Mouse (Mus musculus) limb, embryonic 15.5 days (tissue): ENCODE data around the gene Wfdc6a. TPM values are rescaled to one million over a fixed set of nuclear protein-coding genes. Genes with fewer than 3 reads are reported as not detected.
"Not testable (repeated sequence)": the region's sequence is repeated elsewhere in the genome, so short reads cannot be mapped to it uniquely, and the experiment has no call there.

Experiments used
- ATAC-seq: fragments of 200-750 bp; cut with Nextera tagmentation; 2 replicates; pipeline ENCODE4 v1.8.0; 2017; ENCODE audit warnings: low read depth, moderate TSS enrichment; ENCODE audit not compliant: insufficient number of reproducible peaks, low FRiP score, low TSS enrichment
- H3K27ac ChIP-seq: fragments of 300-500 bp; sonication (generic); 2 replicates; pipeline ENCODE4 v1.5.1; 2015; ENCODE audit warnings: moderate library complexity, mild to moderate bottlenecking, inconsistent platforms
- H3K27me3 ChIP-seq: fragments of 300-500 bp; sonication (generic); 2 replicates; pipeline ENCODE4 v1.6.1; 2015; ENCODE audit warnings: inconsistent platforms
- H3K36me3 ChIP-seq: fragments of 300-500 bp; sonication (generic); 2 replicates; pipeline ENCODE4 v1.6.1; 2015; ENCODE audit warnings: inconsistent platforms
- H3K4me1 ChIP-seq: fragments of 300-500 bp; sonication (generic); 2 replicates; pipeline ENCODE4 v1.6.1; 2015; ENCODE audit warnings: inconsistent platforms
- H3K4me2 ChIP-seq: fragments of 300-500 bp; sonication (generic); 2 replicates; pipeline ENCODE4 v1.6.1; 2015; ENCODE audit warnings: mild to moderate bottlenecking, inconsistent platforms
- H3K4me3 ChIP-seq: fragments of 300-500 bp; sonication (generic); 2 replicates; pipeline ENCODE4 v1.5.1; 2015; ENCODE audit warnings: mild to moderate bottlenecking, inconsistent platforms
- H3K9ac ChIP-seq: fragments of 300-500 bp; sonication (generic); 2 replicates; pipeline ENCODE4 v1.6.1; 2015; ENCODE audit warnings: inconsistent platforms
- H3K9me3 ChIP-seq: fragments of 300-500 bp; sonication (generic); 2 replicates; pipeline ENCODE4 v1.6.1; 2016; ENCODE audit warnings: inconsistent platforms
- WGBS: fragments of 180-500 bp; shearing (Covaris S2); methylation state at CpG from one replicate; pipeline ENCODE4 v1.1.7; 2015; 5-methylcytosine and 5-hydroxymethylcytosine counted together
- polyA plus RNA-seq: library from polyadenylated mRNA; unstranded; fragments of >200 nt; fragmentation: Nextera tagmentation; extraction: Ambion mirVana; gene quantifications from 2 replicates; pipeline ENCODE4 v1.2.1, GENCODE M21; 2015

The Wfdc6a gene
- 0.19 TPM in 1 of 2 replicates, not detected in the other for polyA plus RNA-seq

DNA sequence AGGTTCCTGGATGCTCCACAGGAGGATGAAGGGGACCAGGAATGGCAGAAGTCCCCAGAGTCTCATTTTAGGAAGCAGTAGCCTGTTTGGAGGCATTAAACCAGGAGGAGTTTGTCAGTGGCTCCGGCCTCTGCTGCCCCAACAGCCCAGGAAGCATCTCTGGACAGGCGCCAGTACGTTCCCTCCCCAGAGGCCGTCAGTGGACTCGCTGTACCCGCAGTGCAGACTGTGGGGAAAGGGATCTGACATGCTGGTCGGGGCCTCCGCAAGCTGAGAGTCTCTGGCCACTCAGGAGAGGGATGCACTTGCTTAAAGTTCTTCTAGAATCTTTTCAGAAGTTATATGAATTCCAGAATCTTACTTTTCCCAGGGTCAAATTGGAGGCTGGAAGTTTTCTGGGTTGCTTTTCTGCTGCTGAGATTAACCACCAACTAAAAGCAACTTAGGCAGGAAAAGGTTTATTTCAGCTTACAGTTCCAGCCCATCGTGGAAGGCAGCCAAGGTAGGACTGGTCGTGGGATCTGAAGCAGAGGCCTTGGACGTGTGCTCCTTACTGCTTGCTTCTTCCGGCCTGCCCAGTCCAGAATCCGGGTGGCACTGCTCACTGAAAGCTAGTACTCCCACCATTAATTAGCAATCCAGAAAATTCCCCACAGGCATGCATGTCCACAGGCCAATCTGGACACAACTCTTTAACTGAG lies at the start of gene Wfdc6a:
TSS of gene Wfdc6a (minus strand) at position 423 of the 701 bp plus-strand sequence.
- not testable (repeated sequence) for H3K27me3 ChIP-seq, H3K9me3 ChIP-seq, H3K4me1 ChIP-seq, H3K36me3 ChIP-seq, ATAC-seq, H3K4me3 ChIP-seq, H3K9ac ChIP-seq, H3K4me2 ChIP-seq, H3K27ac ChIP-seq
- 50% methylated on average over 13 of the region's 13 CpGs for WGBS

- no peaks in the 10 kb centered on the region for H3K36me3 ChIP-seq
- WGBS, result 78% methylated on average over 4 of the region's 4 CpGs
- H3K4me1 ChIP-seq, result no peaks in the 10 kb centered on the region
- no peak overlapping the region for H3K27ac ChIP-seq
- no peaks in the 10 kb centered on the region for H3K9me3 ChIP-seq
- H3K4me3 ChIP-seq, result no peak overlapping the region
- no peak overlapping the region for H3K9ac ChIP-seq
- H3K4me2 ChIP-seq, result no peak overlapping the region
- no peaks in the 10 kb centered on the region for H3K27me3 ChIP-seq
- no peak for ATAC-seq
These were observed 36.5 kb upstream of the Wfdc6a start for GRCm38 (mm10) chr2:164621775-164622174.

GRCm38 (mm10) chr2:164619050-164619449 lies 33.8 kb upstream of the Wfdc6a start:
- no peaks in the 10 kb centered on the region for H3K27me3 ChIP-seq
- H3K9me3 ChIP-seq, result no peaks in the 10 kb centered on the region
- no peaks in the 10 kb centered on the region for H3K36me3 ChIP-seq
- no peaks in the 10 kb centered on the region for H3K4me1 ChIP-seq
- H3K9ac ChIP-seq, result no peak overlapping the region
- 65% methylated on average over 5 of the region's 5 CpGs for WGBS
- H3K4me2 ChIP-seq, result no peak overlapping the region
- H3K4me3 ChIP-seq, result no peak overlapping the region
- no peak overlapping the region for H3K27ac ChIP-seq
- no peak for ATAC-seq

- no peak overlapping the region for H3K9ac ChIP-seq
- H3K4me1 ChIP-seq, result no peaks in the 10 kb centered on the region
- H3K27me3 ChIP-seq, result no peaks in the 10 kb centered on the region
- no peak overlapping the region for H3K27ac ChIP-seq
- H3K9me3 ChIP-seq, result no peaks in the 10 kb centered on the region
- 87% methylated on average over 3 of the region's 3 CpGs for WGBS
- no peak overlapping the region for H3K4me2 ChIP-seq
- ATAC-seq, result no peak
- no peak overlapping the region for H3K4me3 ChIP-seq
- H3K36me3 ChIP-seq, result no peaks in the 10 kb centered on the region
These were observed 30.1 kb upstream of the Wfdc6a start for GRCm38 (mm10) chr2:164615386-164615785.

DNA sequence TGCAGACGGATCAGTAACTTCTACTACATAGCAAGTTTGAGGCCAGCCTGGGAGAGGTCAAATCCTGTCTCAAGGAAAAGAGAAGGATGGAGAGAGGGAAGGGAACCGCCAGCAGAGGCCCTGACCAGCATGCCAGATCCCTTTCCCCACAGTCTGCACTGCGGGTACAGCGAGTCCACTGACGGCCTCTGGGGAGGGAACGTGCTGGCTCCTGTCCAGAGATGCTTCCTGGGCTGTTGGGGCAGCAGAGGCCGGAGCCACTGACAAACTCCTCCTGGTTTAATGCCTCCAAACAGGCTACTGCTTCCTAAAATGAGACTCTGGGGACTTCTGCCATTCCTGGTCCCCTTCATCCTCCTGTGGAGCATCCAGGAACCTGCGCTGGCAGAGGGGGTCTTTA lies 28.2 kb upstream of the Wfdc6a start, which contains the start of the genes Wfdc6b and Wfdc8:
TSS of gene Wfdc6b (plus strand) at position 52 of the 400 bp plus-strand sequence.
TSS of gene Wfdc8 (minus strand) at position 156 of the 400 bp plus-strand sequence.
- H3K4me3 ChIP-seq, H3K4me2 ChIP-seq, ATAC-seq, H3K27ac ChIP-seq, H3K9ac ChIP-seq, H3K4me1 ChIP-seq, H3K9me3 ChIP-seq, H3K27me3 ChIP-seq, H3K36me3 ChIP-seq: not testable (repeated sequence)
- 49% methylated on average over 8 of the region's 8 CpGs for WGBS

DNA sequence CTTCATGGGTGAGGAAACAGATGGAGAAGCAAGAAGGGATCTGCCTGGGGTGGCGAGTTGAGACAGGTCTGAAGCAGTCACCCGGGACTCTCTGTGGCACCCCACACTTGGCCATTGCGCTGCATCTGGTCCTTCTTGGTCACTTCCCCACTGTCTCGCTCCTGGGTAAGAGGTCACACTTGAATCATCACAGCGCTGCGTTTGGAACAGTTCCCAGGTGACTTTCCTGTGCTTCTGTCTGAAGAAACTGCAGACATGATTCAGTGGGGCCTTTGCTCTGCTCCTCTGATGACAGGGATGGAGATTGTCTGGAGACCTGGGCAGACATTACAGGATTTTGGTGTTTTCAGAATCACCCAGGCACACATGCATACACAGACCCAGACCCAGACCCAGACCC lies 23.5 kb upstream of the Wfdc6a start:
- 67% methylated on average over 6 of the region's 6 CpGs for WGBS
- H3K36me3 ChIP-seq, result no peaks in the 10 kb centered on the region
- no peak overlapping the region for H3K4me2 ChIP-seq
- no peaks in the 10 kb centered on the region for H3K9me3 ChIP-seq
- H3K9ac ChIP-seq, result no peak overlapping the region
- H3K27me3 ChIP-seq, result no peaks in the 10 kb centered on the region
- ATAC-seq, result no peak
- H3K4me1 ChIP-seq, result no peaks in the 10 kb centered on the region
- H3K4me3 ChIP-seq, result no peak overlapping the region
- no peak overlapping the region for H3K27ac ChIP-seq

DNA sequence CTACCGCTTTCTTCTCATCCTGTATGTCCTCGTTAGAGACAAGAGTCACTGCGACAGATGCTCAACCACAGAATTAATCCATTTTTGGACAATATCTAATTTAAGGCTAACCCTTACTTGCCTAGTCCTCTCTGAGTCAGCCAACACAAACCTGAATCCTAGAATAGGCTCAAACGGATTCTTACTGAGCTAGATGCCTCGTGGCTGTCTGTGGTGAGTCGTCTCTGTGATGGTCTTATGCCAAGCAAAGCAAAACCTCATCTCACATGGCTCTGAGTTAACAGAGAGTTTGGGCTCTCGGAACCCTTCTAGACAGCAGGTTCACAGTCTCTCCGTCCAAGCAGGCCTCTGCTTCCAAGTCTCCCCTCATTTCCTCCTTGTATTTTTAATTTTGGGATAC lies 19.2 kb upstream of the Wfdc6a start:
- ATAC-seq, result no peak
- Histone ChIP-seq H3K4me3 (no peak overlapping the region), H3K4me2 (no peak overlapping the region), H3K9ac (no peak overlapping the region), H3K4me1 (no peaks in the 10 kb centered on the region), H3K27ac (no peak overlapping the region), H3K27me3 (no peaks in the 10 kb centered on the region), H3K9me3 (no peaks in the 10 kb centered on the region), H3K36me3 (no peaks in the 10 kb centered on the region)
- WGBS, result 84% methylated on average over 8 of the region's 8 CpGs

DNA sequence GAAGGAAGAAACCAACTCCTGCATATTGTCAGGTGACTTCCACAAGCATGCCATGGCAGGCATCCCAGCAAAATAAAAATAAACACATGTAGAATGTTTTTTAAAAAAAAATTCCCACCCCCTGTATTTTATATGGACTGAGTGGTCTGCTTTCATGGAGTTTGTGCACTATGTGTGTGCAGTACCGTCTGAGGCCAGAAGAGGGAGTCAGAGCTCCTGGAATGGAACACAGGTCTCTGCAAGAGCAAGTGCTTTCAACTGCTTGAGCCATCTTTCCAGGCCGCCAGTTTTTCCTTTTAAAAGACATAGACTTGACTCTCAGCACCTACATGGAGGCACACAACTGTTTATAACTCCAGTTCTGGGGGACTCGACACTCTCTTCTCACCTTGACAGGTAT lies 18.2 kb upstream of the Wfdc6a start:
- no peak overlapping the region for H3K9ac ChIP-seq
- H3K27ac ChIP-seq, result no peak overlapping the region
- no peak overlapping the region for H3K4me3 ChIP-seq
- H3K4me1 ChIP-seq, result no peaks in the 10 kb centered on the region
- no peaks in the 10 kb centered on the region for H3K36me3 ChIP-seq
- 92% methylated on average over 3 of the region's 3 CpGs for WGBS
- no peaks in the 10 kb centered on the region for H3K27me3 ChIP-seq
- ATAC-seq, result no peak
- H3K9me3 ChIP-seq, result no peaks in the 10 kb centered on the region
- no peak overlapping the region for H3K4me2 ChIP-seq

DNA sequence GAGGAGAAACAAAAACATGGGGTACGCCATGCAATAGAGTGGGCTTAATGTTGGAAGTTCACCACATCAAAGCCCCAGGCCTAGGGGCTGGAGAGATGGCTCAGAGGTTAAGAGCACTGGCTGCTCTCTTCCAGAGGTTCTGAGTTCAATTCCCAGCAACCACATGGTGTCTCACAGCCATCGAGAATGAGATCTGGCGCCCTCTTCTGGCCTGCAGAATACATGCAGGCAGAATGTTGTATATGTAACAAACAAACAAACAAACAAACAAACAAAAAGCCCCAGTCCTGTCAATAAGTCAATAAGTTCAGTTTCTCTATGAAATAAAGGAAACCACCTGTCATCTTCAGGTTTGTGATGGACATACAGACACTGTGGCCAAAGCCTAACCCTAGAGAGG lies 14.9 kb upstream of the Wfdc6a start:
- Histone ChIP-seq H3K36me3 (no peaks in the 10 kb centered on the region), H3K27ac (no peak overlapping the region), H3K9me3 (no peaks in the 10 kb centered on the region), H3K4me1 (no peaks in the 10 kb centered on the region), H3K27me3 (no peaks in the 10 kb centered on the region), H3K9ac (no peak overlapping the region), H3K4me2 (no peak overlapping the region), H3K4me3 (no peak overlapping the region)
- WGBS, result 61% methylated on average over 3 of the region's 3 CpGs
- ATAC-seq, result no peak

- 79% methylated on average over 4 of the region's 4 CpGs for WGBS
- Histone ChIP-seq H3K9ac (no peak within 1 kb of the TSS), H3K4me3 (no peak within 1 kb of the TSS), H3K4me2 (no peak within 1 kb of the TSS), H3K4me1 (no peaks in the 10 kb centered on the region), H3K9me3 (no peaks in the 10 kb centered on the region), H3K36me3 (no peaks in the 10 kb centered on the region), H3K27me3 (no peaks in the 10 kb centered on the region), H3K27ac (no peak within 1 kb of the TSS)
- no peak for ATAC-seq
These were observed 8.2 kb upstream of the Wfdc6a start, which contains the start of gene Eppin for GRCm38 (mm10) chr2:164593494-164593893. TSS of gene Eppin (minus strand) at chr2:164593594.

DNA sequence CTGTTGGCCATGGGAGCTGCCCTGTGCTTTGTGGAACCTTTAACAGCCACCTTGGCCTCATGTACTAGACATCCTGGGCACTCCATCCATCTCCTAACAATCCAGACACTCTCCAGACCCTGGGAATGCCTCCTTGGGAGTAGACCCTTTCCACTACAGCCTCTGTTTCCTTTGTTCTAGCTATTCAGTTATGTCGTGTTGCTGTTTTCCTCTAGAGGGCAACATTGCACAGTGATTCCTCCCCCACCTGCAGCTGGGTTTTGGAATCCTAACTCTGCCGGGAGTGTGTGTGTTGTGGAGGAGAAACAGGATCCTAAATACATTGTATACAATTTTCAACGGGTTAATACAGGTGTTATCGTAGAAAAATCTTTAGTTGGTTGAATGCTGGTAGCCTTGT lies 6.8 kb upstream of the Wfdc6a start:
- no peak overlapping the region for H3K9ac ChIP-seq
- H3K36me3 ChIP-seq, result no peaks in the 10 kb centered on the region
- H3K4me3 ChIP-seq, result no peak overlapping the region
- H3K9me3 ChIP-seq, result no peaks in the 10 kb centered on the region
- no peaks in the 10 kb centered on the region for H3K27me3 ChIP-seq
- ATAC-seq, result no peak
- WGBS, result 7% methylated on average over 4 of the region's 4 CpGs
- no peak overlapping the region for H3K27ac ChIP-seq
- H3K4me1 ChIP-seq, result no peaks in the 10 kb centered on the region
- no peak overlapping the region for H3K4me2 ChIP-seq

- not testable (repeated sequence) for H3K27me3 ChIP-seq, H3K4me2 ChIP-seq, H3K27ac ChIP-seq, H3K9ac ChIP-seq, H3K4me1 ChIP-seq, H3K4me3 ChIP-seq, H3K36me3 ChIP-seq, ATAC-seq, H3K9me3 ChIP-seq
- WGBS, result 76% methylated on average over 6 of the region's 6 CpGs
These were observed 11.9 kb downstream of the Wfdc6a start, which contains the start of gene Spint3 for GRCm38 (mm10) chr2:164573359-164573758. TSS of gene Spint3 (minus strand) at chr2:164573459.
